Mouse (Mus musculus): ENCODE data around the gene Tecpr1. TPM values are rescaled to one million over a fixed set of nuclear protein-coding genes. Genes with fewer than 3 reads are reported as not detected.
A peak's percentile ranks its signal among the peaks of the same experiment; 100 is the strongest.

The Tecpr1 gene
- polyA plus RNA-seq, 1 experiment from 2014 or later, result 15.4 TPM

GRCm38 (mm10) chr5:144194416-144194815 lies 29.0 kb downstream of the Tecpr1 start:
- Histone ChIP-seq H3K9ac (ENCODE audit: low read length) (no peak overlapping the region), H3K4me3 (ENCODE audit: low read depth, low read length) (no peak overlapping the region), H3K9me3 (ENCODE audit: control insufficient read depth, low read length) (no peaks in the 10 kb centered on the region), H3K27ac (replicated peaks) (no peak overlapping the region), H3K4me2 (replicated peaks; ENCODE audit: low read depth) (no peak overlapping the region), H3K4me1 (replicated peaks; ENCODE audit: control insufficient read depth, insufficient read depth) (no peaks in the 10 kb centered on the region; the same call in none of the 2 replicates), H3K27me3 (ENCODE audit: control insufficient read depth, insufficient read depth, low read length) (no peaks in the 10 kb centered on the region), H3K36me3 (ENCODE audit: control insufficient read depth, insufficient read depth, low read length) (no peaks in the 10 kb centered on the region; the same call in 1 of the 2 replicates)
- TF ChIP-seq EP300 (optimal IDR thresholded peaks at IDR 0.05) (no peak), CTCF (IDR thresholded peaks at IDR 0.05; ENCODE audit: low read depth) (no peak)
- ATAC-seq (ENCODE audit: low FRiP score, low TSS enrichment) (no peak), DNase-seq (ENCODE audit: low spot score) (no peak)
- WGBS, result 81% methylated on average over 7 of the region's 7 CpGs

- H3K36me3 ChIP-seq (ENCODE audit: control insufficient read depth, insufficient read depth, low read length), result peaks cover 3% of the 10 kb centered on the region; the same call in 1 of the 2 replicates
- DNase-seq (ENCODE audit: low spot score) (no peak), ATAC-seq (ENCODE audit: low FRiP score, low TSS enrichment) (no peak)
- H3K9me3 ChIP-seq (ENCODE audit: control insufficient read depth, low read length), result no peaks in the 10 kb centered on the region
- H3K27ac ChIP-seq (replicated peaks), result no peak overlapping the region
- no peaks in the 10 kb centered on the region; the same call in none of the 2 replicates for H3K4me1 ChIP-seq (replicated peaks; ENCODE audit: control insufficient read depth, insufficient read depth)
- 67% methylated on average over 6 of the region's 6 CpGs for WGBS
- no peak overlapping the region for H3K4me3 ChIP-seq (ENCODE audit: low read depth, low read length)
- TF ChIP-seq CTCF (IDR thresholded peaks at IDR 0.05; ENCODE audit: low read depth), result no peak
- TF ChIP-seq EP300 (optimal IDR thresholded peaks at IDR 0.05), result no peak
- H3K9ac ChIP-seq (ENCODE audit: low read length), result no peak overlapping the region
- peak overlapping the region; percentile 29; the same call in 1 of the 2 replicates for H3K4me2 ChIP-seq (replicated peaks; ENCODE audit: low read depth)
- H3K27me3 ChIP-seq (ENCODE audit: control insufficient read depth, insufficient read depth, low read length), result no peaks in the 10 kb centered on the region
Observed at GRCm38 (mm10) chr5:144192673-144193072, 30.7 kb downstream of the Tecpr1 start.

GRCm38 (mm10) chr5:144191026-144191425 lies 32.4 kb downstream of the Tecpr1 start:
- Histone ChIP-seq H3K27ac (replicated peaks) (no peak overlapping the region), H3K27me3 (ENCODE audit: control insufficient read depth, insufficient read depth, low read length) (no peaks in the 10 kb centered on the region), H3K4me3 (ENCODE audit: low read depth, low read length) (peak overlapping the region; percentile 28), H3K9ac (ENCODE audit: low read length) (peak overlapping the region; percentile 48; the same call in 1 of the 2 replicates), H3K9me3 (ENCODE audit: control insufficient read depth, low read length) (no peaks in the 10 kb centered on the region), H3K4me1 (replicated peaks; ENCODE audit: control insufficient read depth, insufficient read depth) (no peaks in the 10 kb centered on the region; the same call in none of the 2 replicates), H3K4me2 (replicated peaks; ENCODE audit: low read depth) (peak overlapping the region; percentile 50), H3K36me3 (ENCODE audit: control insufficient read depth, insufficient read depth, low read length) (peaks cover 3% of the 10 kb centered on the region)
- ATAC-seq (ENCODE audit: low FRiP score, low TSS enrichment) (no peak), DNase-seq (ENCODE audit: low spot score) (no peak)
- no peak for TF ChIP-seq EP300 (optimal IDR thresholded peaks at IDR 0.05)
- no peak for TF ChIP-seq CTCF (IDR thresholded peaks at IDR 0.05; ENCODE audit: low read depth)
- WGBS, result 50% methylated on average over 22 of the region's 23 CpGs

- peak; percentile 88 for DNase-seq (ENCODE audit: low spot score)
- H3K4me3 ChIP-seq (ENCODE audit: low read depth, low read length), result peak within 1 kb of the TSS; percentile 28
- H3K9me3 ChIP-seq (ENCODE audit: control insufficient read depth, low read length), result no peaks in the 10 kb centered on the region
- no peaks in the 10 kb centered on the region for H3K27me3 ChIP-seq (ENCODE audit: control insufficient read depth, insufficient read depth, low read length)
- peak within 1 kb of the TSS; percentile 50 for H3K4me2 ChIP-seq (replicated peaks; ENCODE audit: low read depth)
- H3K36me3 ChIP-seq (ENCODE audit: control insufficient read depth, insufficient read depth, low read length), result peaks cover 9% of the 10 kb centered on the region
- 4% methylated on average over 23 of the region's 26 CpGs for WGBS
- H3K9ac ChIP-seq (ENCODE audit: low read length), result peak within 1 kb of the TSS; percentile 48
- no peak within 1 kb of the TSS for H3K27ac ChIP-seq (replicated peaks)
- no peaks in the 10 kb centered on the region; the same call in none of the 2 replicates for H3K4me1 ChIP-seq (replicated peaks; ENCODE audit: control insufficient read depth, insufficient read depth)
- ATAC-seq (ENCODE audit: low FRiP score, low TSS enrichment), result peak; percentile 77
- TF ChIP-seq EP300 (optimal IDR thresholded peaks at IDR 0.05) (no peak), CTCF (IDR thresholded peaks at IDR 0.05; ENCODE audit: low read depth) (no peak)
Observed at GRCm38 (mm10) chr5:144189950-144190583, 33.3 kb downstream of the Tecpr1 start, which contains the start of gene Bhlha15. Bhlha15 (plus strand) TSS chr5:144190286.

GRCm38 (mm10) chr5:144189327-144189726 lies 34.1 kb downstream of the Tecpr1 start:
- Histone ChIP-seq H3K9ac (ENCODE audit: low read length) (no peak overlapping the region), H3K27ac (replicated peaks) (no peak overlapping the region), H3K27me3 (ENCODE audit: control insufficient read depth, insufficient read depth, low read length) (no peaks in the 10 kb centered on the region), H3K36me3 (ENCODE audit: control insufficient read depth, insufficient read depth, low read length) (peaks cover 9% of the 10 kb centered on the region), H3K9me3 (ENCODE audit: control insufficient read depth, low read length) (no peaks in the 10 kb centered on the region), H3K4me1 (replicated peaks; ENCODE audit: control insufficient read depth, insufficient read depth) (no peaks in the 10 kb centered on the region; the same call in none of the 2 replicates), H3K4me2 (replicated peaks; ENCODE audit: low read depth) (no peak overlapping the region), H3K4me3 (ENCODE audit: low read depth, low read length) (no peak overlapping the region)
- TF ChIP-seq CTCF (IDR thresholded peaks at IDR 0.05; ENCODE audit: low read depth) (no peak), EP300 (optimal IDR thresholded peaks at IDR 0.05) (no peak)
- no peak for DNase-seq (ENCODE audit: low spot score)
- no peak for ATAC-seq (ENCODE audit: low FRiP score, low TSS enrichment)
- 69% methylated on average over 7 of the region's 7 CpGs for WGBS

GRCm38 (mm10) chr5:144188422-144188821 lies 35.0 kb downstream of the Tecpr1 start:
- no peak for ATAC-seq (ENCODE audit: low FRiP score, low TSS enrichment)
- H3K4me1 ChIP-seq (replicated peaks; ENCODE audit: control insufficient read depth, insufficient read depth), result no peaks in the 10 kb centered on the region; the same call in none of the 2 replicates
- no peak overlapping the region for H3K27ac ChIP-seq (replicated peaks)
- peaks cover 9% of the 10 kb centered on the region for H3K36me3 ChIP-seq (ENCODE audit: control insufficient read depth, insufficient read depth, low read length)
- TF ChIP-seq CTCF (IDR thresholded peaks at IDR 0.05; ENCODE audit: low read depth) (no peak), EP300 (optimal IDR thresholded peaks at IDR 0.05) (no peak)
- 76% methylated on average over 6 of the region's 6 CpGs for WGBS
- no peak overlapping the region for H3K9ac ChIP-seq (ENCODE audit: low read length)
- DNase-seq (ENCODE audit: low spot score), result no peak
- H3K27me3 ChIP-seq (ENCODE audit: control insufficient read depth, insufficient read depth, low read length), result no peaks in the 10 kb centered on the region
- H3K4me3 ChIP-seq (ENCODE audit: low read depth, low read length), result no peak overlapping the region
- no peaks in the 10 kb centered on the region for H3K9me3 ChIP-seq (ENCODE audit: control insufficient read depth, low read length)
- H3K4me2 ChIP-seq (replicated peaks; ENCODE audit: low read depth), result no peak overlapping the region
